Mouse (Mus musculus) CH12.LX (cell line): ENCODE measurements around the gene Als2cr12. TPM values are rescaled to one million over a fixed set of nuclear protein-coding genes. Genes with fewer than 3 reads are reported as not detected.

Experiments
- DNase-seq: peaks from one replicate; pipeline ENCODE4 v3.0.0-alpha.2; 2013; ENCODE audit errors: extremely low read depth
- H3K27ac ChIP-seq: 2 replicates; pipeline ENCODE4 v1.5.1; 2012; ENCODE audit warnings: low read depth, mild to moderate bottlenecking, control low read depth, moderate library complexity; ENCODE audit not compliant: insufficient read depth
- H3K27me3 ChIP-seq: replicated peaks from 2 replicates; pipeline ENCODE3; 2012; ENCODE audit warnings: inconsistent platforms
- H3K36me3 ChIP-seq, 2 experiments: replicated peaks in 1 of 2; 2 replicates each; pipeline versions ENCODE3 to v1.6.1; 2012; ENCODE audit warnings: inconsistent platforms in 1 of 2, low read length in 1 of 2, mild to moderate bottlenecking in 1 of 2, mixed read lengths in 1 of 2, moderate library complexity in 1 of 2; ENCODE audit not compliant: control insufficient read depth in 1 of 2, insufficient read depth in 1 of 2
- H3K4me1 ChIP-seq, 2 experiments: 2 replicates each; pipeline ENCODE4 v1.6.1; 2012; ENCODE audit warnings: inconsistent platforms in 1 of 2, moderate library complexity in 1 of 2; ENCODE audit not compliant: insufficient read depth in 2 of 2, control insufficient read depth in 1 of 2
- H3K4me2 ChIP-seq: 2 replicates; pipeline ENCODE4 v1.6.1; 2012; ENCODE audit warnings: low read depth, mild to moderate bottlenecking, control low read depth; ENCODE audit not compliant: poor library complexity, insufficient read depth, severe bottlenecking
- H3K4me3 ChIP-seq, 3 experiments: fragments of 150-350 bp in 1 of 3; sonication (generic) in 1 of 3; replicated peaks in 1 of 3; 2 replicates each; pipeline versions ENCODE3 to v1.5.1; 2011 to 2012; ENCODE audit warnings: low read depth in 2 of 3, low read length in 2 of 3, mild to moderate bottlenecking in 2 of 3, moderate library complexity in 2 of 3, control low read depth in 1 of 3, improper control_type of control experiment in 1 of 3, inconsistent platforms in 1 of 3, mixed read lengths in 1 of 3; ENCODE audit not compliant: poor library complexity in 1 of 3
- H3K79me2 ChIP-seq: replicated peaks from 2 replicates; pipeline ENCODE4 v1.6.1; 2012; ENCODE audit warnings: mild to moderate bottlenecking, moderate library complexity; ENCODE audit not compliant: control insufficient read depth, poor library complexity, insufficient read depth, severe bottlenecking; ENCODE audit errors: extremely low read depth
- H3K9ac ChIP-seq: 2 replicates; pipeline ENCODE4 v1.6.1; 2012; ENCODE audit warnings: low read depth, mild to moderate bottlenecking, control low read depth, moderate library complexity; ENCODE audit not compliant: insufficient read depth
- H3K9me3 ChIP-seq: replicated peaks from 2 replicates; pipeline ENCODE3; 2012; ENCODE audit warnings: low read length, inconsistent platforms, mixed read lengths
- BHLHE40 ChIP-seq: IDR thresholded peaks from 2 replicates; pipeline ENCODE4 v1.6.1; 2011; ENCODE audit warnings: mild to moderate bottlenecking, low read depth, low read length, improper control_type of control experiment
- CHD1 ChIP-seq: IDR thresholded peaks from 2 replicates; pipeline ENCODE4 v1.6.1; 2012; ENCODE audit warnings: low read depth, low read length, improper control_type of control experiment, inconsistent platforms
- CHD2 ChIP-seq: IDR thresholded peaks from 2 replicates; pipeline ENCODE4 v1.6.1; 2011; ENCODE audit warnings: low read length, improper control_type of control experiment
- CTCF ChIP-seq, 2 experiments: IDR thresholded peaks in 1 of 2; conservative IDR thresholded peaks in 1 of 2; 2 replicates each; pipeline ENCODE4 v1.5.1; 2011 to 2012; ENCODE audit warnings: low read depth in 2 of 2, low read length in 2 of 2, improper control_type of control experiment in 1 of 2, inconsistent platforms in 1 of 2, mild to moderate bottlenecking in 1 of 2, moderate library complexity in 1 of 2
- E2F4 ChIP-seq: IDR thresholded peaks from 2 replicates; pipeline ENCODE4 v1.6.1; 2011; ENCODE audit warnings: low read depth, low read length, improper control_type of control experiment; ENCODE audit not compliant: insufficient replicate concordance
- ELF1 ChIP-seq: IDR thresholded peaks from 2 replicates; pipeline ENCODE4 v1.6.1; 2014; ENCODE audit warnings: low read depth, mild to moderate bottlenecking, inconsistent platforms, low read length, improper control_type of control experiment
- EP300 ChIP-seq: IDR thresholded peaks from 2 replicates; pipeline ENCODE4 v1.6.1; 2011; ENCODE audit warnings: low read length, improper control_type of control experiment
- ETS1 ChIP-seq: conservative IDR thresholded peaks from 2 replicates; pipeline ENCODE4 v1.6.1; 2012; ENCODE audit warnings: low read depth, mild to moderate bottlenecking, inconsistent platforms, low read length, improper control_type of control experiment, moderate library complexity
- HCFC1 ChIP-seq: IDR thresholded peaks from 2 replicates; pipeline ENCODE4 v1.6.1; 2012; ENCODE audit warnings: low read depth, mild to moderate bottlenecking, inconsistent platforms, low read length, improper control_type of control experiment
- IRF4 ChIP-seq: IDR thresholded peaks from 2 replicates; pipeline ENCODE4 v1.6.1; 2014; ENCODE audit warnings: low read depth, mild to moderate bottlenecking, inconsistent platforms, low read length, improper control_type of control experiment
- JUN ChIP-seq: IDR thresholded peaks from 2 replicates; pipeline ENCODE4 v1.6.1; 2011; ENCODE audit warnings: low read depth, mild to moderate bottlenecking, low read length, improper control_type of control experiment, moderate library complexity; ENCODE audit not compliant: insufficient read depth
- JUND ChIP-seq: conservative IDR thresholded peaks from 2 replicates; pipeline ENCODE4 v1.6.1; 2011; ENCODE audit warnings: low read depth, low read length, improper control_type of control experiment
- KAT2A ChIP-seq: IDR thresholded peaks from 2 replicates; pipeline ENCODE4 v1.6.1; 2012; ENCODE audit warnings: low read length, improper control_type of control experiment, inconsistent platforms; ENCODE audit not compliant: insufficient replicate concordance
- MAFK ChIP-seq: IDR thresholded peaks from 2 replicates; pipeline ENCODE4 v1.6.1; 2011; ENCODE audit warnings: low read length, improper control_type of control experiment; ENCODE audit not compliant: insufficient replicate concordance
- MAX ChIP-seq: IDR thresholded peaks from 2 replicates; pipeline ENCODE4 v1.6.1; 2011; ENCODE audit warnings: low read length, improper control_type of control experiment
- MAZ ChIP-seq: IDR thresholded peaks from 2 replicates; pipeline ENCODE4 v1.6.1; 2012; ENCODE audit warnings: low read depth, mild to moderate bottlenecking, inconsistent platforms, low read length, improper control_type of control experiment, moderate library complexity
- MEF2A ChIP-seq: IDR thresholded peaks from 2 replicates; pipeline ENCODE4 v1.6.1; 2014; ENCODE audit warnings: low read depth, mild to moderate bottlenecking, inconsistent platforms, low read length, improper control_type of control experiment, borderline replicate concordance
- MXI1 ChIP-seq: IDR thresholded peaks from 2 replicates; pipeline ENCODE4 v1.6.1; 2011; ENCODE audit warnings: mild to moderate bottlenecking, low read depth, low read length, improper control_type of control experiment
- MYC ChIP-seq: IDR thresholded peaks from 2 replicates; pipeline ENCODE4 v1.6.1; 2011; ENCODE audit warnings: low read depth, mild to moderate bottlenecking, improper control_type of control experiment, low read length
- PAX5 ChIP-seq: IDR thresholded peaks from 2 replicates; pipeline ENCODE4 v1.6.1; 2012; ENCODE audit warnings: low read length, inconsistent platforms, mixed read lengths
- POLR2A ChIP-seq: IDR thresholded peaks from 2 replicates; pipeline ENCODE4 v1.6.1; 2011; ENCODE audit warnings: low read depth, mild to moderate bottlenecking, improper control_type of control experiment, low read length
- RCOR1 ChIP-seq: conservative IDR thresholded peaks from 2 replicates; pipeline ENCODE4 v1.6.1; 2012; ENCODE audit warnings: low read depth, mild to moderate bottlenecking, inconsistent platforms, low read length, improper control_type of control experiment
- SIN3A ChIP-seq: IDR thresholded peaks from 2 replicates; pipeline ENCODE4 v1.6.1; 2012; ENCODE audit warnings: low read length, improper control_type of control experiment, inconsistent platforms
- SMC3 ChIP-seq: IDR thresholded peaks from 2 replicates; pipeline ENCODE4 v1.6.1; 2011; ENCODE audit warnings: low read depth, low read length, improper control_type of control experiment
- TBP ChIP-seq: conservative IDR thresholded peaks from 2 replicates; pipeline ENCODE4 v1.6.1; 2011; ENCODE audit warnings: low read depth, low read length, improper control_type of control experiment
- TCF12 ChIP-seq: IDR thresholded peaks from 2 replicates; pipeline ENCODE4 v1.6.1; 2014; ENCODE audit warnings: low read depth, mild to moderate bottlenecking, inconsistent platforms, low read length, improper control_type of control experiment
- UBTF ChIP-seq: IDR thresholded peaks from 2 replicates; pipeline ENCODE4 v1.6.1; 2012; ENCODE audit warnings: low read depth, mild to moderate bottlenecking, inconsistent platforms, low read length, improper control_type of control experiment, moderate library complexity
- USF1 ChIP-seq: IDR thresholded peaks from 2 replicates; pipeline ENCODE4 v1.6.1; 2014; ENCODE audit warnings: low read depth, mild to moderate bottlenecking, inconsistent platforms, low read length, improper control_type of control experiment
- ZC3H11A ChIP-seq: IDR thresholded peaks from 2 replicates; pipeline ENCODE4 v1.6.1; 2012; ENCODE audit warnings: low read depth, mild to moderate bottlenecking, inconsistent platforms, low read length, improper control_type of control experiment
- ZKSCAN1 ChIP-seq: IDR thresholded peaks from 2 replicates; pipeline ENCODE4 v1.6.1; 2012; ENCODE audit warnings: low read depth, inconsistent platforms, low read length, improper control_type of control experiment, borderline replicate concordance
- ZNF384 ChIP-seq: IDR thresholded peaks from 2 replicates; pipeline ENCODE4 v1.6.1; 2012; ENCODE audit warnings: low read depth, low read length, improper control_type of control experiment, inconsistent platforms
- dilution Hi-C: fragments of 300-500 bp; cut with MboI; formaldehyde crosslinking; loops from 2 replicates; pipeline ENCODE4 v1.14.3; 2020; ENCODE audit warnings: low sequenced_read_pairs; ENCODE audit not compliant: extremely low pct_unique_long_range_greater_than_20kb, extremely low pct_ligation_motif_present
- in situ Hi-C: fragments of 300-500 bp; cut with MboI; formaldehyde crosslinking; loops from 3 replicates; pipeline ENCODE4 v1.14.3; 2019; ENCODE audit warnings: low sequenced_read_pairs, low pct_ligation_motif_present, low pct_unique_long_range_greater_than_20kb, mixed read lengths
- polyA plus RNA-seq: library from polyadenylated mRNA; unstranded; fragments of >175 nt; gene quantifications from 2 replicates; pipeline ENCODE4 v1.2.1, GENCODE M21; 2012; ENCODE audit warnings: low read depth; ENCODE audit not compliant: insufficient read length
- total RNA-seq, 2 experiments: library from RNA; depleted of rRNA; stranded (reverse); fragments of 300-350 nt in 1 of 2; fragments of >200 nt in 1 of 2; gene quantifications; 2 replicates each; pipeline ENCODE4 v1.2.3; 2012 to 2014

Als2cr12 gene
- total and polyA plus RNA-seq, 3 experiments = 0.33 TPM; not detected in 2

GRCm38 (mm10) chr1:58725095-58725494 is 29.3 kb upstream of the Als2cr12 start:
- in situ Hi-C loops = no loop called here
- H3K79me2 ChIP-seq = peaks cover 44% of the 10 kb centered on the region
- dilution Hi-C loops = no loop called here
- peak overlapping the region in 1 of 3 experiments; percentile 24 for H3K4me3 ChIP-seq
- no peak for TF ChIP-seq BHLHE40
- TF ChIP-seq TBP = 0 out of 2 replicates have a peak, but pooled peaks have one; percentile 31
- TF ChIP-seq MEF2A = no peak
- no peak for TF ChIP-seq UBTF
- no peak for TF ChIP-seq JUN
- TF ChIP-seq CHD1 = peak; percentile 95
- no peak for TF ChIP-seq CTCF (conservative IDR thresholded peaks at IDR 0.05 in 1 of 2, IDR thresholded peaks at IDR 0.05 in 1 of 2; ENCODE audit: low read depth in 2 of 2, low read length in 2 of 2)
- 0 out of 2 replicates have a peak, but pooled peaks have one; percentile 26 for TF ChIP-seq JUND
- no peak for TF ChIP-seq EP300
- no peaks in the 10 kb centered on the region for H3K27me3 ChIP-seq
- peaks cover 16 to 53% of the 10 kb centered on the region in 2 experiments for H3K4me1 ChIP-seq
- no peak for DNase-seq
- peak overlapping the region; percentile 80 for H3K4me2 ChIP-seq
- no peaks in the 10 kb centered on the region for H3K9me3 ChIP-seq
- H3K36me3 ChIP-seq = peaks cover 4 to 16% of the 10 kb centered on the region in 2 experiments
- H3K27ac ChIP-seq = peak overlapping the region; percentile 49; the same call in 1 of the 2 replicates
- peak overlapping the region; percentile 91; the same call in 1 of the 2 replicates for H3K9ac ChIP-seq

DNA sequence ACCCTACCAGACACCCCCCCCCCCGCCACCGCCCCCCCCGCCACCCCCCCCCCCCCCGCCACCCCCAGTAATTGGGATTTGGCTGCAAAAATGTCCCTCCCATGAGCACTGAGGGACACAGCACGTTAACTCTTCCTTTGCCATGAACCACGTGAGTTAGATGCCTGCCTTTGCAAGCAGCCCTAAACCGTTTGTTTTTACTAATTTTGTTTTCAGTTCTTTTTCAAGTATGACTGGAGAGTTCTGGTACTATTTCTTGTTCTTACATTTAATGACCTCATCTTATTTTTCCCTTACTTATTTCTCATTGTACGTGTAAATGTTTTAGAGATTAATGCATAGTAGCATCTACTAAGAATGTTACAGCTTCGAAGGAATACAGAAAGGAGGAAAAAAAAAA is 28.7 kb upstream of the Als2cr12 start:
- in situ Hi-C loops = no loop called here
- TF ChIP-seq USF1 = peak; percentile 35; the same call in 1 of the 2 replicates
- no peak for TF ChIP-seq CTCF (conservative IDR thresholded peaks at IDR 0.05 in 1 of 2, IDR thresholded peaks at IDR 0.05 in 1 of 2; ENCODE audit: low read depth in 2 of 2, low read length in 2 of 2)
- peak; percentile 66; the same call in 1 of the 2 replicates for TF ChIP-seq MAX
- no peak; the same call in 1 of the 2 replicates for TF ChIP-seq ZNF384
- no peak for TF ChIP-seq MAZ
- TF ChIP-seq TCF12 = peak; percentile 34; the same call in 1 of the 2 replicates
- peak; percentile 62 for TF ChIP-seq EP300
- TF ChIP-seq UBTF = no peak
- no peak for TF ChIP-seq RCOR1
- no peak for TF ChIP-seq PAX5
- TF ChIP-seq SMC3 = no peak
- peak; percentile 90 for TF ChIP-seq IRF4
- TF ChIP-seq ETS1 = no peak; the same call in 1 of the 2 replicates
- no peak for TF ChIP-seq E2F4
- TF ChIP-seq HCFC1 = no peak
- TF ChIP-seq BHLHE40 = peak; percentile 89
- TF ChIP-seq JUN = peak; percentile 71; the same call in 1 of the 2 replicates
- TF ChIP-seq MEF2A = peak; percentile 70; the same call in 1 of the 2 replicates
- no peak for TF ChIP-seq POLR2A
- no peak; the same call in 1 of the 2 replicates for TF ChIP-seq SIN3A
- TF ChIP-seq MAFK = no peak
- TF ChIP-seq CHD2 = 0 out of 2 replicates have a peak, but pooled peaks have one; percentile 11
- peak; percentile 63; the same call in 1 of the 2 replicates for TF ChIP-seq MYC
- TF ChIP-seq MXI1 = 0 out of 2 replicates have a peak, but pooled peaks have one; percentile 35
- no peak for TF ChIP-seq KAT2A
- TF ChIP-seq ZC3H11A = no peak
- TF ChIP-seq ZKSCAN1 = no peak
- TF ChIP-seq ELF1 = no peak
- no peak for TF ChIP-seq TBP

More for the DNA sequence above, 28.7 kb upstream of the Als2cr12 start:
- Histone ChIP-seq H3K36me3 (peaks cover 3 to 16% of the 10 kb centered on the region in 2 experiments), H3K9me3 (no peaks in the 10 kb centered on the region), H3K27ac (peak overlapping the region; percentile 99), H3K9ac (peak overlapping the region; percentile 91), H3K79me2 (peaks cover 38% of the 10 kb centered on the region), H3K4me3 (peak overlapping the region in 1 of 3 experiments; percentile 24), H3K27me3 (no peaks in the 10 kb centered on the region), H3K4me1 (peaks cover 18 to 53% of the 10 kb centered on the region in 2 experiments), H3K4me2 (peak overlapping the region; percentile 95)
- DNase-seq = no peak
- dilution Hi-C loops = no loop called here
